Mouse (Mus musculus): ENCODE data around the gene Cyren.

GRCm38 (mm10) chr6:34895569-34895968, 17.7 kb upstream of the Cyren start:
- TF ChIP-seq POLR2A (IDR thresholded peaks at IDR 0.05; ENCODE audit: extremely low read depth, insufficient read depth, low read length) (no peak), CTCF (IDR thresholded peaks at IDR 0.05; ENCODE audit: low read depth, low read length) (no peak)

Data from liver, adult 2 months (tissue).